Mouse (Mus musculus) neural tube, embryonic 15.5 days (tissue): ENCODE results near the gene Apbb1. TPM values are rescaled to one million over a fixed set of nuclear protein-coding genes. Genes with fewer than 3 reads are reported as not detected.

ENCODE experiments used
- ATAC-seq: fragments of 200-750 bp; cut with Nextera tagmentation; 2 replicates; pipeline ENCODE4 v1.8.0; 2017; ENCODE audit warnings: mild to moderate bottlenecking, moderate TSS enrichment, moderate library complexity; ENCODE audit not compliant: low FRiP score
- H3K27ac ChIP-seq: fragments of 300-500 bp; sonication (generic); replicated peaks from 2 replicates; pipeline ENCODE4 v1.5.1; 2015; ENCODE audit warnings: mild to moderate bottlenecking, inconsistent platforms
- H3K27me3 ChIP-seq: fragments of 300-500 bp; sonication (generic); replicated peaks from 2 replicates; pipeline ENCODE4 v1.6.1; 2015; ENCODE audit warnings: inconsistent platforms
- H3K36me3 ChIP-seq: fragments of 300-500 bp; sonication (generic); 2 replicates; pipeline ENCODE4 v1.6.1; 2015; ENCODE audit warnings: inconsistent platforms
- H3K4me1 ChIP-seq: fragments of 300-500 bp; sonication (generic); 2 replicates; pipeline ENCODE4 v1.6.1; 2015; ENCODE audit warnings: inconsistent platforms
- H3K4me2 ChIP-seq: fragments of 300-500 bp; sonication (generic); 2 replicates; pipeline ENCODE4 v1.6.1; 2015; ENCODE audit warnings: inconsistent platforms, mild to moderate bottlenecking, moderate library complexity
- H3K4me3 ChIP-seq: fragments of 300-500 bp; sonication (generic); replicated peaks from 2 replicates; pipeline ENCODE4 v1.5.1; 2015; ENCODE audit warnings: mild to moderate bottlenecking, inconsistent platforms
- H3K9ac ChIP-seq: fragments of 300-500 bp; sonication (generic); replicated peaks from 2 replicates; pipeline ENCODE4 v1.6.1; 2015; ENCODE audit warnings: mild to moderate bottlenecking, inconsistent platforms
- H3K9me3 ChIP-seq: fragments of 300-500 bp; sonication (generic); replicated peaks from 2 replicates; pipeline ENCODE4 v1.6.1; 2016; ENCODE audit warnings: inconsistent platforms
- WGBS: fragments of 180-500 bp; shearing (Covaris S2); methylation state at CpG from one replicate; pipeline ENCODE4 v1.1.7; 2015; ENCODE audit warnings: mixed read lengths; 5-methylcytosine and 5-hydroxymethylcytosine counted together
- polyA plus RNA-seq: library from polyadenylated mRNA; unstranded; fragments of >200 nt; fragmentation: Nextera tagmentation; extraction: Ambion mirVana; gene quantifications from 2 replicates; pipeline ENCODE4 v1.2.1, GENCODE M21; 2015

Gene Apbb1
- polyA plus RNA-seq, 1 experiment from 2014 or later = 299 TPM

DNA sequence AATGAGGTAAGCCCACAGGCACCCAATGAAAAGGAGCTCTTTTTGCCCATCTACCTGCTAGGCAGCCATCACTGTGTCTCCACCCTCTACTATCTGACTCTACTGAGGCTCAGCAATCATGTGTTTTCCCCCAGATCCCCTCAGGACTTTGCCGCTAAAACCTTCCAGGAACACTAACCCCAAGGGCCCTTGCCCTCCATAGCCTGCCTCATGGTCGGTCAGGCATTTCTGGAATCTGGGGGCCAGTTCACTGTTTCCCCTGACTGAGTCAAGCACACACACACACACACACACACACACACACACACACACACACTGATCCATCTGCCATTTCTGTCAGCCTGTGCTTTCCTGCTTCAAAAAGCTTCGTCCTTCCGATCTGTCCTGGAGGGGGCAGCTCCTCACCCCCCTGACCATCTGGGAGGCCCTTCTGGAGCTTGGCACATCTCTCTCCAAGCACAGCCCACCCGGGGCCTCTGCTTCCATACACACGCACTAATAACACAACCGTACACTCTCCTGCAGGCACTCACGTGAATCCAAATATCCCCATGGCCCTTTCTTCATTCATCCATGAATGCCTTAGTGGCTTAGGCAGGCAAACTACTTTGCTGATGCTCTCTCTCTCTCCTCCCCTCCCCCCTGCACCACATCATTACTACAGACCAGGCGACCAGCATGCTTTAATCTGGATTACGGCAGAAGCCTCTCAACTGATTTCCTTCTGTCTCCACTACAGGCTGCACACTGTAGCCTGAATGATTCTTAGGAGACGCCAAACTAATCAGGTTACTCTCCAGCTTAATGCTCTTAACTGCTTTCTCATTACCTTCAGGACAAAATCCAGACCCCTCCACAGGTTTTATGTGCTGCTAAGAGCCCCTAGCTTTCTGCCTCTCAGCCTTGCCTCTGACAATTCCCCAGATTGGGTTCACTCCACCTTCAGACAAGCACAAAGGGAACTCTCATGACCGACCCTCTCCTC, 11.6 kb downstream of the Apbb1 start:
- H3K9ac ChIP-seq = 0 out of 2 replicates have a peak overlapping the region, but pooled peaks have one; percentile 41
- no peaks in the 10 kb centered on the region for H3K9me3 ChIP-seq
- H3K4me2 ChIP-seq = peak overlapping the region; percentile 51
- H3K36me3 ChIP-seq = peaks cover 53% of the 10 kb centered on the region
- WGBS = 18% methylated on average over 12 of the region's 12 CpGs
- no peaks in the 10 kb centered on the region for H3K27me3 ChIP-seq
- peaks cover 61% of the 10 kb centered on the region for H3K4me1 ChIP-seq
- H3K4me3 ChIP-seq = peak overlapping the region; percentile 28
- peak; percentile 59 for ATAC-seq
- peak overlapping the region; percentile 78 for H3K27ac ChIP-seq

- peak overlapping the region; percentile 28 for H3K4me3 ChIP-seq
- no peaks in the 10 kb centered on the region for H3K9me3 ChIP-seq
- H3K4me2 ChIP-seq = peak overlapping the region; percentile 51
- H3K4me1 ChIP-seq = peaks cover 57% of the 10 kb centered on the region
- H3K9ac ChIP-seq = peak overlapping the region; percentile 41
- H3K36me3 ChIP-seq = peaks cover 55% of the 10 kb centered on the region
- WGBS = 3% methylated on average over 6 of the region's 6 CpGs
- H3K27ac ChIP-seq = peak overlapping the region; percentile 78
- H3K27me3 ChIP-seq = no peaks in the 10 kb centered on the region
- ATAC-seq = peak; percentile 88
These were observed 12.4 kb downstream of the Apbb1 start for GRCm38 (mm10) chr7:105568988-105569471.

DNA sequence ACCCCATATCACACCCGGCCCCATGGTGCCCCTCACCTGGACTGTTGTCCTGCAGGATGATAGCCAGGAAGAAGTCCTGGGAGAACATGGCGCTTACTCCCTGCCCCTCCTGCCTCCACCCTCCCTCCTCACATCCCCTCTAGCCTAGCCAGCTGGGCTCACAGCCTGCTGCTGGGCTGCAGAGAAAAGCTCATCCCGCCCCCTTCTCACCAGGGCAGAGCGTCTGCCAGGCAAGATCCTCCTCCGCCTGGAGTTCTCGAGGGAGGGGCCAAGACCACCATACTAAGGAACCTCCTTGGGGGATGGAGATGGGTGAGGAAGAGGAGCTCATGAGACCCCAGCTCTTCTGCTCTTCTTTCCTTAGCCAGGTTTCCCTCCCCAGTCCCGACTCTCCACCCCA, 12.9 kb downstream of the Apbb1 start:
- H3K4me3 ChIP-seq = peak overlapping the region; percentile 28
- ATAC-seq = peak; percentile 47
- H3K9ac ChIP-seq = peak overlapping the region; percentile 41
- H3K4me2 ChIP-seq = peak overlapping the region; percentile 51
- H3K9me3 ChIP-seq = no peaks in the 10 kb centered on the region
- peaks cover 50% of the 10 kb centered on the region for H3K36me3 ChIP-seq
- H3K4me1 ChIP-seq = peaks cover 53% of the 10 kb centered on the region
- 14% methylated on average over 7 of the region's 7 CpGs for WGBS
- peak overlapping the region; percentile 78 for H3K27ac ChIP-seq
- H3K27me3 ChIP-seq = no peaks in the 10 kb centered on the region

DNA sequence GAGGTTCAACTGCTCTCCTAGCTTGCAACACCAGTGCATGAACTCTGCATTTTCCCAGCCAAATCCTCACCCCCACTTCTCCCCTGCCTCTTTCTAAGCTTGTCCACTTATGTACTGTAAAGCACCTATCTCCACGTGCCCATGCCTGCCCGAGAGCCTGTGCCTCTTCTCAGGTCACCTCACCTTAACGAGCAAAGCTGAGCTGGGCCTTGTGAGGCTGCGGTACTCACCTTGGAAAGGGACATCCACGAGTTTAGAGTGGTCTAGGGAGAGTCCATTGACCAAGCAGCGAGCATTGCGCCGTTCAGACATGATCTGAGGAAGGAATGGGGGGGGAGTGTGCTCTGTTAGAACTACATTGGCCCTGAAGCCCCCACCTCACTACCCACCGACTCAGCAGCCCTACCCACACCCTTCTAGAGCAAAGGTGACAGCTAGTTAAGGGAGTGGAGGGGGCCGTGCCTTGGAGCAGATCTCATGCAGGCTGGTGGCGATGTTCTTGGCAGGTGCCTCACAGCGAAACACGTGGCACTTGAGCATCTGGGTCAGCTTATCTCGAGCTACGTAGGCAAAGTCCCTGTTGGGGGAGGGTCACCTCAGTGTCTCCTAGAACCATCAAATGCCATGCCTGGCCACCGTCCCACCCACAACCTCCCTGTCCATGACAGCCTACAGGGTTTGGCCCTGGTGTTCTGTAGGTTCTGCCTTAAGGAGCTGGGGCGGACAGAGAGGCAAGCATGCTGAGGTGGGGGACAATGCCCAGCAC, 16.2 kb downstream of the Apbb1 start:
- H3K4me3 ChIP-seq = no peak overlapping the region
- no peak overlapping the region for H3K4me2 ChIP-seq
- no peak overlapping the region for H3K27ac ChIP-seq
- peaks cover 56% of the 10 kb centered on the region for H3K36me3 ChIP-seq
- H3K9ac ChIP-seq = no peak overlapping the region
- no peaks in the 10 kb centered on the region for H3K27me3 ChIP-seq
- H3K4me1 ChIP-seq = peaks cover 26% of the 10 kb centered on the region
- no peaks in the 10 kb centered on the region for H3K9me3 ChIP-seq
- 91% methylated on average over 17 of the region's 17 CpGs for WGBS
- no peak for ATAC-seq

DNA sequence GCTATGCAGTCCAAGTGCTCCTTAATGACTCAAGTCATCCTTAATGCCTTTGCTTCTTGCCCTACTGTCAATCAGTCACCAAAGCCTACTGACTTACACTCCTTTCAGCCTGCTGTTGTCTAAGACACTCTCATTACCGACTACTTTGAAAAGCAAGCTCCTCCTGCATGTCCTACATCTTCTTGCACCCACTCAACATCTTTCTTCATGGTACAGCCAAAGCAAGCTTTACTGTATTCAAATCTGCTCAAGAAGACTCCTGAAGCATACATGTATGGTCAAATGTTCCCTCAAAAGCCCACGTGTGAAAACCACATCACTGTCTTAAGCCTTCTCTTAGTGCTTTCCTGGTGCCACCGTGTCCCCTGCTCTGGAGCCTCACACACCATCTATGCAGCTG, 18.1 kb downstream of the Apbb1 start:
- peaks cover 8% of the 10 kb centered on the region for H3K4me1 ChIP-seq
- 90% methylated on average over 3 of the region's 3 CpGs for WGBS
- H3K36me3 ChIP-seq = peaks cover 74% of the 10 kb centered on the region
- no peak overlapping the region for H3K27ac ChIP-seq
- H3K27me3 ChIP-seq = no peaks in the 10 kb centered on the region
- H3K9ac ChIP-seq = no peak overlapping the region
- H3K9me3 ChIP-seq = no peaks in the 10 kb centered on the region
- ATAC-seq = no peak
- no peak overlapping the region for H3K4me3 ChIP-seq
- H3K4me2 ChIP-seq = no peak overlapping the region

GRCm38 (mm10) chr7:105562317-105562716, 19.1 kb downstream of the Apbb1 start:
- no peak overlapping the region for H3K4me3 ChIP-seq
- no peak for ATAC-seq
- no peaks in the 10 kb centered on the region for H3K4me1 ChIP-seq
- H3K9me3 ChIP-seq = no peaks in the 10 kb centered on the region
- no peak overlapping the region for H3K4me2 ChIP-seq
- no peak overlapping the region for H3K27ac ChIP-seq
- no peaks in the 10 kb centered on the region for H3K27me3 ChIP-seq
- 93% methylated on average over 3 of the region's 3 CpGs for WGBS
- H3K9ac ChIP-seq = no peak overlapping the region
- peaks cover 76% of the 10 kb centered on the region for H3K36me3 ChIP-seq

DNA sequence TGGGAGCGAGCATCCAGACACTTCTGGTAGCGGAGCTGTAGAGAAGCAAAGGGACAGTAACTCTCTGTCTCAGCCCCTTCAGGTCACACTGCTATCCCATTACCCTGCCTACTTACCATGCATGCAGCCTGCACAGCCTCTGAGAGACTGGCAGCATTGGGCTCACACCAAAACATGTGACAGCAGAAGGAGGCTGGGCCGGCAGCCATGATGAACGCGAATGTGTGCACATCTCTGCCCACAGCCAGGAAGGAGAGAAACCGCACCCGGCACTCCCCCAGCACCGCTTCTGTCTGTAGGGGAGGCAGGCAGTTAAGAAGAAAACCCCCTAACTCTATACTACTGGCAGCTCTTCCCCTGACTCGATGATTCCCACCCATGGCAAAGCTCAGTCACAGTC, 22.4 kb downstream of the Apbb1 start:
- peaks cover 25% of the 10 kb centered on the region for H3K4me1 ChIP-seq
- peaks cover 51% of the 10 kb centered on the region for H3K36me3 ChIP-seq
- H3K9me3 ChIP-seq = no peaks in the 10 kb centered on the region
- no peak overlapping the region for H3K27ac ChIP-seq
- H3K27me3 ChIP-seq = no peaks in the 10 kb centered on the region
- H3K4me3 ChIP-seq = no peak overlapping the region
- H3K9ac ChIP-seq = no peak overlapping the region
- no peak overlapping the region for H3K4me2 ChIP-seq
- no peak for ATAC-seq
- WGBS = 91% methylated on average over 9 of the region's 9 CpGs

- no peak overlapping the region for H3K27ac ChIP-seq
- H3K36me3 ChIP-seq = peaks cover 51% of the 10 kb centered on the region
- no peak overlapping the region for H3K4me2 ChIP-seq
- no peak overlapping the region for H3K9ac ChIP-seq
- no peaks in the 10 kb centered on the region for H3K27me3 ChIP-seq
- ATAC-seq = no peak
- peaks cover 32% of the 10 kb centered on the region for H3K4me1 ChIP-seq
- 84% methylated on average over 11 of the region's 11 CpGs for WGBS
- no peaks in the 10 kb centered on the region for H3K9me3 ChIP-seq
- no peak overlapping the region for H3K4me3 ChIP-seq
These were observed 23.8 kb downstream of the Apbb1 start for GRCm38 (mm10) chr7:105557671-105558070.

DNA sequence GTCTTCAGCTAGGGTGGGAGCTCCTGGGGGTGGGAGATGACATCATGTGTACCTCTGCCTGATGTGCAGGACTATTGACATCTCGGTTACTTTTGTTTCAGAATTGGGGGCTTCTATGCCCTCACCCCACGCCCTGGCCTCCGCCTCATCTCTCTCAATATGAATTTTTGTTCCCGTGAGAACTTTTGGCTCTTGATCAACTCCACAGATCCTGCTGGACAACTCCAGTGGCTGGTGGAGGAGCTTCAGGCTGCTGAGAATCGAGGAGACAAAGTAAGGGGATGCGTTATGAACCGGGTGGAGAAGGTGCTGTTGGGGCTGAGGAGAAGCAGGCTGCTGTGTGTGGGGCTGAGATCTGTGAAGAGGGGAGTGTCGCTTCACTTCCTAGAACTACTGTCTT, 25.0 kb downstream of the Apbb1 start:
- no peaks in the 10 kb centered on the region for H3K27me3 ChIP-seq
- H3K9ac ChIP-seq = no peak overlapping the region
- H3K27ac ChIP-seq = no peak overlapping the region
- H3K4me1 ChIP-seq = peaks cover 32% of the 10 kb centered on the region
- H3K4me3 ChIP-seq = no peak overlapping the region
- no peak for ATAC-seq
- H3K4me2 ChIP-seq = no peak overlapping the region
- H3K36me3 ChIP-seq = peaks cover 40% of the 10 kb centered on the region
- 94% methylated on average over 8 of the region's 8 CpGs for WGBS
- no peaks in the 10 kb centered on the region for H3K9me3 ChIP-seq

- peak overlapping the region; percentile 74; the same call in 1 of the 2 replicates for H3K4me3 ChIP-seq
- no peak for ATAC-seq
- H3K9ac ChIP-seq = no peak overlapping the region
- H3K9me3 ChIP-seq = no peaks in the 10 kb centered on the region
- WGBS = 93% methylated on average over 10 of the region's 10 CpGs
- peaks cover 32% of the 10 kb centered on the region for H3K4me1 ChIP-seq
- H3K27ac ChIP-seq = no peak overlapping the region
- peak overlapping the region; percentile 76 for H3K4me2 ChIP-seq
- no peaks in the 10 kb centered on the region for H3K27me3 ChIP-seq
- peaks cover 34% of the 10 kb centered on the region for H3K36me3 ChIP-seq
These were observed 25.9 kb downstream of the Apbb1 start for GRCm38 (mm10) chr7:105555571-105555970.

- peak within 1 kb of the TSS; percentile 90 for H3K27ac ChIP-seq
- peak; percentile 93 for ATAC-seq
- peak within 1 kb of the TSS; percentile 74 for H3K4me3 ChIP-seq
- H3K9me3 ChIP-seq = no peaks in the 10 kb centered on the region
- no peaks in the 10 kb centered on the region for H3K27me3 ChIP-seq
- H3K4me1 ChIP-seq = peaks cover 32% of the 10 kb centered on the region
- peaks cover 26% of the 10 kb centered on the region for H3K36me3 ChIP-seq
- WGBS = 4% methylated on average over 26 of the region's 26 CpGs
- H3K9ac ChIP-seq = peak within 1 kb of the TSS; percentile 81
- peak within 1 kb of the TSS; percentile 76 for H3K4me2 ChIP-seq
These were observed 27.1 kb downstream of the Apbb1 start, which contains the start of gene Smpd1 for GRCm38 (mm10) chr7:105554212-105554942. Smpd1 (plus strand) TSS chr7:105554360.
